Mouse (Mus musculus): ENCODE data around the gene Hmx3. TPM values are rescaled to one million over a fixed set of nuclear protein-coding genes. Genes with fewer than 3 reads are reported as not detected.

Hmx3 gene
- total RNA-seq, 2 experiments from 2014 or later: not detected

GRCm38 (mm10) chr7:131555301-131556081, 12.8 kb downstream of the Hmx3 start:
- no peak for ATAC-seq (replicated peaks; ENCODE audit: poor library complexity, severe bottlenecking)

- no peak for ATAC-seq (replicated peaks; ENCODE audit: poor library complexity, severe bottlenecking)
Observed at GRCm38 (mm10) chr7:131556116-131556515, 13.4 kb downstream of the Hmx3 start.

GRCm38 (mm10) chr7:131556541-131557271, 14.0 kb downstream of the Hmx3 start:
- ATAC-seq (replicated peaks; ENCODE audit: poor library complexity, severe bottlenecking): no peak

- ATAC-seq (replicated peaks; ENCODE audit: poor library complexity, severe bottlenecking): no peak
Observed at GRCm38 (mm10) chr7:131557751-131558150, 15.1 kb downstream of the Hmx3 start.

GRCm38 (mm10) chr7:131559986-131560696, 17.5 kb downstream of the Hmx3 start, which contains the start of gene Bub3:
TSS of gene Bub3 (plus strand) at chr7:131560222.
- ATAC-seq (replicated peaks; ENCODE audit: poor library complexity, severe bottlenecking): peak; percentile 86

GRCm38 (mm10) chr7:131560697-131561042, 18.0 kb downstream of the Hmx3 start:
- ATAC-seq (replicated peaks; ENCODE audit: poor library complexity, severe bottlenecking): peak; percentile 9; the same call in 1 of the 2 replicates

- no peak for ATAC-seq (replicated peaks; ENCODE audit: poor library complexity, severe bottlenecking)
Observed at GRCm38 (mm10) chr7:131575246-131575645, 32.6 kb downstream of the Hmx3 start.

GRCm38 (mm10) chr7:131582178-131582577, 39.5 kb downstream of the Hmx3 start:
- no peak for ATAC-seq (replicated peaks; ENCODE audit: poor library complexity, severe bottlenecking)

- ATAC-seq (replicated peaks; ENCODE audit: poor library complexity, severe bottlenecking): no peak
Observed at GRCm38 (mm10) chr7:131585551-131585950, 42.9 kb downstream of the Hmx3 start.

Other genes starting within 250 kb of the Hmx3 start
- not detected in 2 replicates for gene Cuzd1, start 220.6 kb upstream of the Hmx3 start, total RNA-seq (2014; fragmentation: Nextera tagmentation)
- not detected in 2 replicates for gene Cuzd1, start 220.6 kb upstream of the Hmx3 start, total RNA-seq (2017)
- not detected in 2 replicates for gene Fam24b, start 213.4 kb upstream of the Hmx3 start, total RNA-seq (2014; fragmentation: Nextera tagmentation)
- not detected in 2 replicates for gene Fam24b, start 213.4 kb upstream of the Hmx3 start, total RNA-seq (2017)
- not detected in 2 replicates for gene Fam24a, start 209.0 kb upstream of the Hmx3 start, total RNA-seq (2014; fragmentation: Nextera tagmentation)
- not detected in 2 replicates for gene Fam24a, start 209.0 kb upstream of the Hmx3 start, total RNA-seq (2017)
- 8.5 and 9.2 TPM in 2 replicates for gene 2310057M21Rik, start 180.1 kb upstream of the Hmx3 start, total RNA-seq (2014; fragmentation: Nextera tagmentation)
- 4.4 and 6.2 TPM in 2 replicates for gene 2310057M21Rik, start 180.1 kb upstream of the Hmx3 start, total RNA-seq (2017)
- gene Pstk, start 171.7 kb upstream of the Hmx3 start, total RNA-seq (2014; fragmentation: Nextera tagmentation): 13.4 and 20.3 TPM in 2 replicates
- 23.1 and 25.4 TPM in 2 replicates for gene Pstk, start 171.7 kb upstream of the Hmx3 start, total RNA-seq (2017)
- gene Ikzf5, start 132.3 kb upstream of the Hmx3 start, total RNA-seq (2014; fragmentation: Nextera tagmentation): 17.9 and 23.4 TPM in 2 replicates
- gene Ikzf5, start 132.3 kb upstream of the Hmx3 start, total RNA-seq (2017): 24.5 and 33.0 TPM in 2 replicates
- 18.3 and 35.0 TPM in 2 replicates for gene Acadsb, start 132.3 kb upstream of the Hmx3 start, total RNA-seq (2014; fragmentation: Nextera tagmentation)
- 62.5 and 69.5 TPM in 2 replicates for gene Acadsb, start 132.3 kb upstream of the Hmx3 start, total RNA-seq (2017)
- gene Hmx2, start 5.9 kb downstream of the Hmx3 start, total RNA-seq (2014; fragmentation: Nextera tagmentation): not detected in 2 replicates
- not detected in 2 replicates for gene Hmx2, start 5.9 kb downstream of the Hmx3 start, total RNA-seq (2017)
- 67.7 and 85.7 TPM in 2 replicates for gene Bub3, start 17.4 kb downstream of the Hmx3 start, total RNA-seq (2014; fragmentation: Nextera tagmentation)
- 94.4 and 106 TPM in 2 replicates for gene Bub3, start 17.4 kb downstream of the Hmx3 start, total RNA-seq (2017)